Mouse (Mus musculus): ENCODE data around the gene Myo6. TPM values are rescaled to one million over a fixed set of nuclear protein-coding genes. Genes with fewer than 3 reads are reported as not detected.

Myo6 gene
- polyA plus RNA-seq, 1 experiment: 0.11 TPM

DNA sequence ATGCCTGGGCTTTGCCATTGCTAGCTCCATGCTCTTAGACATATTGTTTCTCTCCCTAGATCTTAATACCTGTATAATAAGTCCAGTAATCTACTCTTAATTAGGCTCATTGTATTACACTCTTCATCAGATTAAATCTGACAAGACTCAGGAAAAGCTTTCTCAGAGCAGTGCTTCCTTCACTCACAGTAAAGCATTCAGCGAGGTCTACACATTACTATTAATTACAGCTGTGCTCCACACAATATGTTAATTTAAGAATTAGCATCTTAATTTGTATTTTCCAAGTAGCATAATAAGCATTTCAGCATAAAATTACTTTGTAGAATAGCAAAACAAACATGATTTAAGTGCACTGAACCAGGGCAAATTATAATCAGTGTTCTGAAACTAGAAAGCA, 108.1 kb downstream of the Myo6 start:
- no peak overlapping the region for H3K4me3 ChIP-seq (replicated peaks)
- no peaks in the 10 kb centered on the region for H3K27me3 ChIP-seq (ENCODE audit: control insufficient read depth)
- no peaks in the 10 kb centered on the region; the same call in 1 of the 2 replicates for H3K36me3 ChIP-seq (ENCODE audit: control insufficient read depth)
- TF ChIP-seq GATA1 (IDR thresholded peaks at IDR 0.05; ENCODE audit: low read length): no peak
- H3K9me3 ChIP-seq (ENCODE audit: control insufficient read depth, low read length): no peaks in the 10 kb centered on the region
- H3K4me1 ChIP-seq (ENCODE audit: control insufficient read depth): no peaks in the 10 kb centered on the region; the same call in 1 of the 2 replicates

DNA sequence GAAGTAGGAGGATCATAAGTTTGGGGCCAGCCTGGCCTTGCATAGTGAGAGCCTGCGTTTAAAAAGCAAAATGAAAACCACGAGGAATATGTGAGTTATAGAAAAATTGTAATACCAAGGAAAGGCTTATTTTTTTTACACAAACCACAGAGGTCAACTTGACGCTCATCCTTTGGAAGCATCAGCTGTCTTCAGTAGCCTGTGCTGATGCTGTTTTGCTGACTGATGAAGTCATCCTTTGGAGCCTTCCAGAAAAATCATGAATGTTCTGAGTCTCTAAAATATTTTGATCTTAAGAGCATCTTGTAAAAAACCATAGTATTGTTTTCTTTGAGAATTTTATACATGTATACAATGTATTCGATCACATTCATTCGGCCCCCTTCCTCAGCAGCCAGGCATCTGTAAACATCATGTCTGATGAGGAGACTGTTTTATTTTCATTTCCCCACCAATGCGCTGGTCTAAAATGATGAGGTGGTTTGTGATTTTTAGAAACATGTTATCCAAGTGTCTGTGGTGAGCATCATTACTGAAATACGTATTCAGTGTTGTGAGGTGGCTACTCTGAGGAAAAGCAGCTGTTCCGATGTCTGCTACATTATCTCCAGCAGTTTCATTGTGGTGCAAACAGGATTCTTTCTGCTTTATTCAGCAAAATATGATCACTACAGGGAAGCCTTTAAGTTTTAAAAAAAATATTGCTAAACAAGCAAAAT, 110.4 kb downstream of the Myo6 start:
- no peaks in the 10 kb centered on the region for H3K9me3 ChIP-seq (ENCODE audit: control insufficient read depth, low read length)
- no peaks in the 10 kb centered on the region for H3K27me3 ChIP-seq (ENCODE audit: control insufficient read depth)
- TF ChIP-seq TAL1 (IDR thresholded peaks at IDR 0.05; ENCODE audit: low read length): no peak
- TF ChIP-seq GATA1 (IDR thresholded peaks at IDR 0.05; ENCODE audit: low read length): no peak
- no peak overlapping the region for H3K4me3 ChIP-seq (replicated peaks)
- no peaks in the 10 kb centered on the region; the same call in 1 of the 2 replicates for H3K4me1 ChIP-seq (ENCODE audit: control insufficient read depth)
- no peaks in the 10 kb centered on the region; the same call in 1 of the 2 replicates for H3K36me3 ChIP-seq (ENCODE audit: control insufficient read depth)

DNA sequence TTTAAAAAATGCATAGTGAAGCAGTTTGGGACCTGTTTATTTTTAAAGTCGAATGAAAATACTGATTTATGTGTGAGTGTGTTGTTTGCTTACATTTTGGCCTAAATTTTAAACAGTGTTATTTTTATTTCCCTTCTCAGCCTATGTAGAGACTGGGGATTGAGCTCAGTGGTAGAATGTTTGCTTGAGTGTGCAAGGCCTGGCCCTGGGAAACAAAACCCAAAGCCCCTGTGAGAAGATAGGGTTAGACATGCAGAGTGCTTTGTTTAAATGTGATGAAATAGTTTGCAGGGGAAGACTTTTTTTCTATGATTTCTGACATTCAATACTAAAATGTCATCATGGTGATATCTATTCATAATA, 110.9 kb downstream of the Myo6 start:
- H3K9me3 ChIP-seq (ENCODE audit: control insufficient read depth, low read length): no peaks in the 10 kb centered on the region
- TF ChIP-seq GATA1 (IDR thresholded peaks at IDR 0.05; ENCODE audit: low read length) (no peak), TAL1 (IDR thresholded peaks at IDR 0.05; ENCODE audit: low read length) (no peak)
- H3K4me1 ChIP-seq (ENCODE audit: control insufficient read depth): no peaks in the 10 kb centered on the region; the same call in 1 of the 2 replicates
- H3K4me3 ChIP-seq (replicated peaks): no peak overlapping the region
- no peaks in the 10 kb centered on the region; the same call in 1 of the 2 replicates for H3K36me3 ChIP-seq (ENCODE audit: control insufficient read depth)
- H3K27me3 ChIP-seq (ENCODE audit: control insufficient read depth): no peaks in the 10 kb centered on the region

DNA sequence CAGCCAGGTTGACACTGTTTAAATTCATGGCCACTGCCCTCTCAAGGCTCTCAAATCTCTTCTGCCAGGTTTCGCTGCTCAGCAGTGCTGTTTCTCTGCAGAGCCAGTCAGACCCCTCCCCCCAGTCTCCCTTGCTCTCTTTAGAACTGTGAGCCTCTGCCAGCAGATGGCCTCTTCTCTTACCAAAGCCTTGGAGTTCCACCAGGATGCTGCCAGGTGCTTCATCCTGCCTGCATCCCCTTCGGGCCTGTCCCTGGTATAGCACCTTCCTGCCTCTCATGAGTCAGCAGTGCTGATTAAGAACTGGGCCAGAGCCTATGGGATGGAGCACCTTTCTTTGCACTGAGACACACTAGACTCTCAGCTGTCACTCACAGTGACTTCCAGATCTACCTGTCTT, 112.3 kb downstream of the Myo6 start:
- H3K9me3 ChIP-seq (ENCODE audit: control insufficient read depth, low read length): no peaks in the 10 kb centered on the region
- no peak overlapping the region for H3K4me3 ChIP-seq (replicated peaks)
- no peaks in the 10 kb centered on the region for H3K27me3 ChIP-seq (ENCODE audit: control insufficient read depth)
- H3K36me3 ChIP-seq (ENCODE audit: control insufficient read depth): no peaks in the 10 kb centered on the region; the same call in 1 of the 2 replicates
- no peaks in the 10 kb centered on the region; the same call in 1 of the 2 replicates for H3K4me1 ChIP-seq (ENCODE audit: control insufficient read depth)
- TF ChIP-seq TAL1 (IDR thresholded peaks at IDR 0.05; ENCODE audit: low read length) (no peak), GATA1 (IDR thresholded peaks at IDR 0.05; ENCODE audit: low read length) (no peak)

DNA sequence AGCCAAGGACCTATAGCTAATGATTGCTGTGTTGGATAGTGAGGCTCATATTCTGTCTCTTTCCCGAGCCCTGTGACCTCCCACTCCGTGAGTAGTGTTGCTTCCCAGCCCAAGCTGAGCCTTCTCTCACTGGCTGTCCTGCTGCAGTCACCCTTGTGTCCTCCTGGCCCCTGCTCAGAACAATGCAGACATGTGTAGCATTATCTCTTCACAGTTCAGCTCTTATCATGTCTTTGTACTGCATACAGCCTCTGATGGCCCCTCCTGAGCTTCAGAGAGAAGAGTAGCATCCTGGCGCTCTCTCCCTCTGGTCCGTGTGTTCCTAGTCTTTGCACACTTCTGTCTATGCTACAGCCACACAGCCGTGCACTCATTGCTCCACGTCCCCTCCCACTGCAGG, 112.9 kb downstream of the Myo6 start:
- no peaks in the 10 kb centered on the region for H3K27me3 ChIP-seq (ENCODE audit: control insufficient read depth)
- H3K36me3 ChIP-seq (ENCODE audit: control insufficient read depth): no peaks in the 10 kb centered on the region; the same call in 1 of the 2 replicates
- TF ChIP-seq TAL1 (IDR thresholded peaks at IDR 0.05; ENCODE audit: low read length) (no peak), GATA1 (IDR thresholded peaks at IDR 0.05; ENCODE audit: low read length) (no peak)
- no peaks in the 10 kb centered on the region for H3K9me3 ChIP-seq (ENCODE audit: control insufficient read depth, low read length)
- no peaks in the 10 kb centered on the region; the same call in 1 of the 2 replicates for H3K4me1 ChIP-seq (ENCODE audit: control insufficient read depth)
- no peak overlapping the region for H3K4me3 ChIP-seq (replicated peaks)

DNA sequence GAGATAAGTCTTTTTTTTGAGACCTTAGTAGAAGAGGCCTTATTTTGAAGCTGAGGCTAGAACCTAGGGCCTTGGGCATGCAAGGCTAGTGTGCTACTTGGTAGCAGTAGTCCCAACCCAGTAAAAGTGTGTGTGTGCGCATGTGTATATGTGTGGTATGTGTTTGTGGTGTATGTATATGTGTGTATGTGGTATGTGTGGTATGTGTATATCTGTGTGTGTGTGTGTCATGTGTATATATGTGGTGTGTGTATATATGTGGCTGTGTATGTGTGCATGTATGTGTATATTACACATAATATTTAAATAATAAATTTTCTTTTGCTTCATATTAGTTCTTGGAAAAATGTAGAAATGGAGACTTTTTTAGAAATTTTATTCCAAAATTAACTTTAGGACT, 115.9 kb downstream of the Myo6 start:
- Histone ChIP-seq H3K4me1 (ENCODE audit: control insufficient read depth) (no peaks in the 10 kb centered on the region; the same call in 1 of the 2 replicates), H3K27me3 (ENCODE audit: control insufficient read depth) (no peaks in the 10 kb centered on the region), H3K36me3 (ENCODE audit: control insufficient read depth) (no peaks in the 10 kb centered on the region; the same call in 1 of the 2 replicates), H3K9me3 (ENCODE audit: control insufficient read depth, low read length) (no peaks in the 10 kb centered on the region), H3K4me3 (replicated peaks) (no peak overlapping the region)
- TF ChIP-seq GATA1 (IDR thresholded peaks at IDR 0.05; ENCODE audit: low read length): no peak
- TF ChIP-seq TAL1 (IDR thresholded peaks at IDR 0.05; ENCODE audit: low read length): no peak

DNA sequence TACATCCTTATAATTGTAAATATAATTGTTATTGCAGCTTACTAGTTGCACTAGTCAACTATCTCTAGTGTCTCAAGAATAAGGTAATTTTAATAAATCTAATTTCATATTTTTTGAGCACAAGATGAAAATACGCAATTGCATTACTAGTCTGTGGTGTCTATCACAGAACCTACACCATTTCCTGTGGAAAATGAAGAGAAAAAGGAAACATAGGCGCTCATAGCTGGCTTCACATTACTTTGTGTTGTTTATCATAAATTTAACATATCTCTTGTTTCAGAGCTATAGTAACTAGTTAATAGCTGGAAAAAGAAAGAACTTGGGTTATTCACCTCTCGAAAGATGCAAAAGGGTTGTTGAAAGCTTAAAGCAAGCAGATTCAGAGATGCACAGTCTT, 117.6 kb downstream of the Myo6 start:
- no peaks in the 10 kb centered on the region for H3K36me3 ChIP-seq (ENCODE audit: control insufficient read depth)
- no peak overlapping the region for H3K4me3 ChIP-seq (replicated peaks)
- no peak for TF ChIP-seq GATA1 (IDR thresholded peaks at IDR 0.05; ENCODE audit: low read length)
- TF ChIP-seq TAL1 (IDR thresholded peaks at IDR 0.05; ENCODE audit: low read length): no peak
- H3K9me3 ChIP-seq (ENCODE audit: control insufficient read depth, low read length): no peaks in the 10 kb centered on the region
- H3K4me1 ChIP-seq (ENCODE audit: control insufficient read depth): no peaks in the 10 kb centered on the region; the same call in 1 of the 2 replicates
- H3K27me3 ChIP-seq (ENCODE audit: control insufficient read depth): no peaks in the 10 kb centered on the region

DNA sequence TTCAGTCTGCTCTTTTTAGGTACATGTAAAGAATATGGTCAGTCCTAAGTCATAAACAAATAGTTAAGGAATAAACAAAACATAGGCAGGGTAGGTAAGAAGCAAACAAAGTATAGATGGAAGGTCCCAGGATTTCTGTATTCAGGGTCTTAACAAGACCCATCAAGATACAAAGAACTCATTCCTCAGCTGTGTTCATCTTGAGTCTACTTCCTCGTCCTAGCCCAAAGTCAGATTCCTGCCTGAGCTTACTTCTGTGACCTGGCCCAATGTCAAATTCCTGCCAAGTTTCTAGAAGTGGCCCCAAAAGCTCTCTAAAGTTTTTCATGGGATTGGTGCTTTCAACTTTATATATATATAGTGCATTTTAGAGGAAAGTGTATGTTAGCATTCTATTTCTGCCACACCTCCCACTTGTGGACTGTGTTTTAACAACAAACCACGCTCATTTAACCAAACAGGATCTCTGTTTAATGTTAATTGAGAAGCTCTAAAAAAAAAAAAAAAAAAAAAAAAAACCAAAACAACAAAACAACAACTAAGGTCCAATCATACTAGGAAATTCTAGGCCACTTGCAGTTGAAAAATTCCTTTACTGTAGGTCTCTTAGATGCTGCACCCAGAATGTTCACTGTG, 119.8 kb downstream of the Myo6 start:
- no peak overlapping the region for H3K4me3 ChIP-seq (replicated peaks)
- no peak for TF ChIP-seq TAL1 (IDR thresholded peaks at IDR 0.05; ENCODE audit: low read length)
- TF ChIP-seq GATA1 (IDR thresholded peaks at IDR 0.05; ENCODE audit: low read length): no peak
- H3K27me3 ChIP-seq (ENCODE audit: control insufficient read depth): no peaks in the 10 kb centered on the region
- H3K9me3 ChIP-seq (ENCODE audit: control insufficient read depth, low read length): no peaks in the 10 kb centered on the region
- H3K36me3 ChIP-seq (ENCODE audit: control insufficient read depth): no peaks in the 10 kb centered on the region
- H3K4me1 ChIP-seq (ENCODE audit: control insufficient read depth): no peaks in the 10 kb centered on the region

DNA sequence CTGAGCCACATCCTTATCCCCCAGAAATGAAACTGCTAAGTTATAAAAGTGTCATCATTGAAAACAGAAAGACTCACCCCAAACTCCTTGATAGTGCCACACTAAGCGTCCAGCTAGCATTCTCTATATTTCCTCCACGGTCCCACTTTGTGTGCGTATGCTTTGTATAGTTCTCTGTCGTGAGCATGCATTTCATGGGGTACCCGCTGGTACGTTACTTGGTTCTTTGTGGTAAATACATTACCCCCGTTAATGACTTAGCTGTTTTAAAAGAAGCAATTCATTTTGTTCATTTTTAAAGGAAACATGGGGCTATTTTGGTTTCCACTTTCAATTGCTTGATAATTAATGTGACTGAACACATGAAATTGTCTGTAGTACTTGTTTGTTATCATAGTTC, 122.0 kb downstream of the Myo6 start:
- no peak overlapping the region for H3K4me3 ChIP-seq (replicated peaks)
- no peaks in the 10 kb centered on the region for H3K4me1 ChIP-seq (ENCODE audit: control insufficient read depth)
- TF ChIP-seq GATA1 (IDR thresholded peaks at IDR 0.05; ENCODE audit: low read length) (no peak), TAL1 (IDR thresholded peaks at IDR 0.05; ENCODE audit: low read length) (no peak)
- no peaks in the 10 kb centered on the region for H3K27me3 ChIP-seq (ENCODE audit: control insufficient read depth)
- H3K9me3 ChIP-seq (ENCODE audit: control insufficient read depth, low read length): no peaks in the 10 kb centered on the region
- H3K36me3 ChIP-seq (ENCODE audit: control insufficient read depth): no peaks in the 10 kb centered on the region

All from erythroblast, embryonic 14.5 days (primary cell).